Mouse (Mus musculus) A20 (cell line): Measurements from ENCODE around the gene Apba3.

Experiments
- DNase-seq: peaks from one replicate; pipeline ENCODE4 v3.0.0-alpha.2; 2011; ENCODE audit warnings: low read depth, low spot score

The Apba3 gene

GRCm38 (mm10) chr10:81290698-81291460, 24.1 kb downstream of the Apba3 start:
- no peak for DNase-seq

GRCm38 (mm10) chr10:81291511-81292104, 24.8 kb downstream of the Apba3 start, which contains the start of gene Tjp3:
TSS of gene Tjp3 (minus strand) at chr10:81291581.
- DNase-seq = no peak

DNA sequence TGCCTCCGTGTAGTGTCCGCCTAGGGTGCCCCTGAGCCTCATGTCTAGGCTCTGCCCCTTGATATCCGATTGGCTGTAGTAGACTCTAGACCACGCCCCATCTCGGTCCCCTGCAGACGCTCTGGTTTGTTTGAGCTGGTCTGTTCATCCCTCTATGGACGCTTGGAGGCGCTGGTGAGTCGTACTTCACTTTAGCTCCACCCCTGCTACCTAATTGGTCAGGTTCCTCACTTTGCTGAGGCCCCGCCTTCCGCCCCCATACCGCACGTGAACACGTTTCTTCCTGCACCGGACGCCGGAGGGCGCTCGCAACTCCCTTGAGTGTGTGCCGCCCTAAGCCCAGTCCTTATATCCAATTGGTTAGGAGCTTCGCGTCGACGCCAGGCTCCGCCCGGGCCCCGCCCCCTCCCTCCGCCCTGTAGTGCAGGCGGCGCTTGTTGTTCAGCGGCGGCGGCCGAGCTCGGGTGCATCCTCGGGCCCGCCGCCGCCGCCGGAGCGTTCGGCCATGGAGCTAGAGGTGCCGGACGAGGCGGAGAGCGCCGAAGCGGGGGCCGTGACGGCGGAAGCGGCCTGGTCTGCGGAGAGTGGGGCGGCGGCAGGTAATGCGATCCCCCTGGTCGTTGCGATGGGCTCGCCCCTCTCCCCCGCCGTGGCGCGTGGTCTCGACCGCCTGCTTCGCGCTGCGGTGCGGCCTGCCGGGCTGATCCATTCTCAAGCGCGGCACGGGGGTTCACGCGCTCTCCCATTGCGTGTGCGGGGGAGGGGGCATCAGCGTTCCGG, 26.0 kb downstream of the Apba3 start, which contains the start of gene Pip5k1c:
Gene Pip5k1c, plus strand, starts transcription at position 410 of the 780 bp plus-strand sequence.
- peak; percentile 100 for DNase-seq

GRCm38 (mm10) chr10:81293334-81294030, 26.7 kb downstream of the Apba3 start:
- DNase-seq = no peak

GRCm38 (mm10) chr10:81294442-81294841, 27.7 kb downstream of the Apba3 start:
- peak; percentile 34 for DNase-seq

- no peak for DNase-seq
Measured at GRCm38 (mm10) chr10:81295185-81295584, 28.4 kb downstream of the Apba3 start.

GRCm38 (mm10) chr10:81297246-81297645, 30.5 kb downstream of the Apba3 start:
- peak; percentile 88 for DNase-seq

DNA sequence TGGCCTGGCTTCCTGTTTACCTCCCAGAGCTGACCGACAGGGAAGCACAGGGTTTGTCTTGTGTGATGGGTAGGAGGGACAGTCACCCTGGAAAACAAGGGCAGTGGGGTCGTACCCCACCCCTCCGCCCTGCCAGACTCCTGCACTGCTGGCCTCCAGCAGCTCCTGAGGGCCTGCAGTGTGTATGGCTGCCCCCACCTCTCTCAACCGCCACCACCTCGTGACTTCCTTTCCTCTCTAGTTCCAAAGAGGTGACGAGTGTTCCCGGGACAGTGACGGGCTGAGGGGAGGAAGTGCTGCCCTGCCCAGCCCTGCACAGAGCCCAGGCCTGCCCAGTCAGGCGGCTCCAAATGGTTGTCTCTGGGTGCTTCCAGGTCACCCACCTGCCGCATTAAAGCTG, 31.1 kb downstream of the Apba3 start:
- DNase-seq = peak; percentile 83

DNA sequence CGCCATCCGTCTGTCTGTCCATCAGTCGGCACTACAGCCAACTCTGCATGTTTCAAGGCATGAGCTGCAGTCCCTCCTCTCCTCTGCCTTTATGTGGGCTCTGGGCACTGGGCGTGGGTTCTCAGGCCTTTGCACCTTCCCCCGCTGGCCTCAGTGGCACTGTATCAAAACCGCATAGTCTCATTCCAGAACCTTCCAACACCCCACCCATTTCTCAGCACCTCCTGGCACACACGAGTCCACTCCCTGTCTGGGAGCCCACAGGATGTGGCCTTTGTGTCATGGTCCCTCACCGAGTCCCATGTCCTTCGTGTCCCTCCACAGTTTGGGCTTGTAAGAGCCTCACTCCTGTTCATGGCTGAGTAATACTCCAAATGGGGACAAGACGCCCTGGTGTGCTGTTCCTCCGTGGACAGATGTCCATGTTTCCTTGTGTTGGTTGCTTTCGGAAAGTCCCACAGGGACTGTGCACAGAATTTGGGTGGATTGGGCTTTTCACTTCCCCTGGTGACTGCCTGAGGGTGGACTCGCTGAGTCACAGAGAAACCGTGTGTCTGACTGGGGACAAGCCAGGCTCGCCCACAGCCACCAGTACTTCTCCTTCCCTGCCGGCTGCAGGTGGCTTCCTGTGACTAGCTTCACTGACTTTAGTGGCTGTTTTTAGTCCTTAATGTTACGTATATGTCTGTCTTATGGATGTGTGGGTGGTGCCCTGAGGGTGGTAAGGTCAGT, 31.8 kb downstream of the Apba3 start:
- DNase-seq = peak; percentile 93

DNA sequence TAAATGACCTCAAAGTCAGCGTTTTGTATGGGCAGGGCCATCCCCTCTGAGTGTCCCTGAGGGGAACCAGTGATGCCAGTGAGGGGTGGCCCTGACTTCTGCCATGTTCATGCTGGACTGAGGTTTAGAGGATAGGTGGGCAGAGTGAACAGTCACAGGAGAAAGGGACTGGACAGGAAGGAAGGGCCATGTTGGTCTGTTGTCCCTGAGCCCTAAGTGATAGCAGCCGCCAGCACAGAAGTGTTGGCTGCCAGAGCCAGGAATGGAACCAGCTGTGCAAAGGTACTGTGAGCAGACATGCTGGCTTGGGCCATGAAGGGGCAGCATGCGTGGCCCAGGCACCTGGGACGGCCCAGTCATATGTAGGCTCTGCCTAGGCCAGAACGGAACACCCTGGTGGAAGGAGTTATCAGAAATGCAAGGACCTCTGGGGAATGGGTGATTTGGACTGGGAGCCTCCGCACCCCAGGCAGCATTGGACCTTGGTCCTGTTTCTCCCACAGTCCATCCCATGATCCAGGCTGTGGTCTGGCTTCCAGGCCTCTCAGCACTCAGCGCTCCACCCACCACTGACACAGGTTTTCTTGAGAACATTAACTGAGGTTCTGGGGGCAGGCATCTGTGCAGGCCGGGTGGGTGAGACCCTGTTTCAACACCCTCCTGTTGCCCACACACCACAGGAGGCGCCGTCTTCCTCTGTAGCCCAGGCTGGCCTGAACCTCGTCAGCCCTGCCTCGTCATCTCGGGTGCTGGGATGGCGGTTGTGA, 33.0 kb downstream of the Apba3 start:
- peak; percentile 49 for DNase-seq

GRCm38 (mm10) chr10:81300352-81300907, 33.7 kb downstream of the Apba3 start:
- peak; percentile 45 for DNase-seq

DNA sequence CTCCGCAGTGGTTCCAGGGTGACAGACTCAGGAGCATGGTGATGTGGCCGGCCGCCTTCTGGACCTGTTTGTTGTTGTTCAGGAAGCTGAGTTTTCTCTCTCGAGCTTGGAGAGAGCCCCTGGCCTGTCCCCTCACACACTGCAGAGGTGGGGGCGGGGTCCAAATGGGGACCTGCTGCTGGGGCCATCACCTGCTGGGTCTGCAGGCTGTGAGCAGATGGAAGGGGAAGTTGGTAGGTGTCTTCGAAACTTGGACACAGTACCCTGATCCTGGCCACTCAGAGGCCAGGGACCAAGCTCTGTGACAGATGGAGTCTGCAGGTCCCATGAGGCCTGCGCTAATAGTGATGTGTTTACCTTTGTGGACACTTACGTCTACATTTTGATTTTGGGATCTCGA, 34.6 kb downstream of the Apba3 start:
- peak; percentile 88 for DNase-seq

GRCm38 (mm10) chr10:81302288-81302687, 35.5 kb downstream of the Apba3 start:
- no peak for DNase-seq

DNA sequence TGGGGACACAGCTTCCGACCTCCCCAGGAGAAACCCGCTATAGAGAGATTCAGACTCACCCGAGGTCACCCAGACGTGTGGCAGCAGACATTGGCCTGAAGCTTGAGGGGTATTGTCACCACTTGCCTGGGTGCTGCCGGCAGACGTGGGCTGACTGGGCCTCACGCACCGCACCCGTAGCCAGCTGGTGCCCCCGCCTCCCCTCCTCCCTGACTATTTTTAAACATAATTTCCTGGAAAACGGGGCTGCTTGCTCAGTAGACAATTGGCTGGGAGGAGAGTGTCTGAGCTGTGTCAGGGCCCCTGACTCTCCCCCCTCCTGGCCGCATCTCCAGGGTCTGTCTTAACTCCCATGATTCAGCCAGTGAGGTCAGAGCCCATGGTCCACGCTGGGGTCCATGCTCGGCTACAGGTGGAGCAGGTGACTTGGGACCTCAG, 36.0 kb downstream of the Apba3 start:
- DNase-seq = no peak

DNA sequence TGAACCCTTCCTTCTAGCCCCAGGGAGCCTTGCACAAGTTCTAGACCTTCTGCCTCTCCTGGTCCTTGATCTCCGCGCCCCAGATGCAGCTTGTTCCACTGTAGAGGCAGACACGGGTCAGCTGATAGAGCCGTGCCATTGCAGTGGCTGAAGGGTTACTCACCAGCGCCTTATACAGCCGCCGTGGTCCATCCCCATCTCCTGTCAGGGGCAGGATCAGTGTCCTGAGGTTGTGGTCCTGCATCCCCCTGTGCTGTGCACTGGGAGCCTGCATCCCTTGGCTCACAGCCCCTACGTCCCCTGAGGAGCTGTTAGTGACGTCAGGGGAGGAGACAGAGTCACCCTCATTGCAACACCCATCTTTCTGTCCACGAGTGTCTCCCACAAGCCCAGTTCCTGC, 36.5 kb downstream of the Apba3 start:
- peak; percentile 19 for DNase-seq

- DNase-seq = peak; percentile 45
Measured at GRCm38 (mm10) chr10:81303761-81304160, 37.0 kb downstream of the Apba3 start.

GRCm38 (mm10) chr10:81304597-81305238, 38.0 kb downstream of the Apba3 start:
- DNase-seq = peak; percentile 71

DNA sequence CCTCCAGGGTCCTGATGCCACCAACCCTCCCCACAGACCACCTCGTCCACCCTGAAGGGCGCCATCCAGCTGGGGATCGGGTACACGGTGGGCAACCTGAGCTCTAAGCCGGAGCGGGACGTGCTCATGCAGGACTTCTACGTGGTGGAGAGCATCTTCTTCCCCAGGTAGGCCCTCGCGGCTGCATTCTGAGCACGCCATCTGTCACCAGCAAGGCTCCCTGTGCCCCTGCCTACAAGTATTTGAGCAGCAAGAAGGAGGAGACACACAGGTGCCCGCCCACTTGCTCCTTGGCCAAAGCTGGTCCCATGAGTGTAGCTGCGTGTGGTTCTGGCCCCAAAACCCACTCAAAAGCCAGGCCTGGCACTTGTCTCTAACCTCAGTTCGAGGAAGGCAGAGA, 38.9 kb downstream of the Apba3 start:
- no peak for DNase-seq

DNA sequence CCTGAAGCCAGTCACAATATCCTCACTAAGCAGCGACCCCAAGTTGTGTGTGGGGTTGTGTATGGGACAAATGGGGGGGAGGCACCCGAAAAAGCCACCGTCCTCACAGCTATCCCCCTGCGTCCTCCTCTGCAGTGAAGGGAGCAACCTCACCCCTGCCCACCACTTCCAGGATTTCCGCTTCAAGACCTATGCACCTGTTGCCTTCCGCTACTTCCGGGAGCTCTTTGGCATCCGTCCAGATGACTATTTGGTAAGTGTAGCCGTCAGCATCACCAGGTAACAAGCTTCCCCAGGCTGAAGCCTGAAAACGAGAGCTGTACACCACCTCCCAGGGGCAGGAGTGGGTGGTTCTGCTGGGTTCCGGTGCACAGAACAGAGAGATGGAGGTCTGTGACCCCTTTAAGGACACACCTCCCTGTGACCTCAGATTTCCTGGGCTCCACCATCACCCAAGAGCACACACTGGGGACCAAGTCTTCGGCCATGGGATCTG, 39.5 kb downstream of the Apba3 start:
- DNase-seq = no peak
